In genomic region chr9:63981371-63981770, GRCm38 (mm10) we compare ENCODE assay signal across 16 mouse cellular contexts. TPM values are rescaled to one million over a fixed set of nuclear protein-coding genes. Genes with fewer than 3 reads are reported as not detected.
A peak's percentile ranks its signal among the peaks of the same experiment; 100 is the strongest.
DNase-seq lines count a peak whose midpoint lies in the region; ATAC-seq lines count a peak whose summit lies in the region.
"Had no signal": no experiment of that assay in that cellular context is flagged by ENCODE, and none has a peak within 500 bp of the region (broad histone marks: within the 10 kb centered on the region; RNA-seq: fewer than 3 reads in every experiment).

No protein-coding gene starts in this region.

- H3K9me3 ChIP-seq in heart, embryonic 15.5 days (replicated peaks): no peaks in the 10 kb centered on the region
- H3K9me3 ChIP-seq in midbrain, embryonic 10.5 days (replicated peaks): no peaks in the 10 kb centered on the region
- no peaks in the 10 kb centered on the region for H3K9me3 ChIP-seq in midbrain, embryonic 14.5 days (ENCODE audit: control insufficient read depth, low read length)
- H3K9me3 ChIP-seq in limb, embryonic 11.5 days (ENCODE audit: control insufficient read depth, low read length): no peaks in the 10 kb centered on the region
- H3K9me3 ChIP-seq: hindbrain, embryonic 13.5 days; megakaryocyte, embryonic 14.5 days had no signal

- no peak for ATAC-seq in heart, embryonic 15.5 days (replicated peaks; ENCODE audit: insufficient number of reproducible peaks, insufficient read depth, low FRiP score, low read depth)
- ATAC-seq in midbrain, embryonic 14.5 days (ENCODE audit: low FRiP score, low TSS enrichment): no peak
- ATAC-seq in limb, embryonic 11.5 days (ENCODE audit: insufficient number of reproducible peaks, low FRiP score, low TSS enrichment, low read depth): no peak
- ATAC-seq: activated CD4-positive, CD25-positive, alpha-beta regulatory T cell, adult 4 months had no signal

- H3K36me3 ChIP-seq in heart, embryonic 15.5 days: no peaks in the 10 kb centered on the region
- peaks cover 11% of the 10 kb centered on the region for H3K36me3 ChIP-seq in midbrain, embryonic 10.5 days
- H3K36me3 ChIP-seq in midbrain, embryonic 14.5 days (ENCODE audit: control insufficient read depth, insufficient read depth, low read length): no peaks in the 10 kb centered on the region
- peaks cover 3% of the 10 kb centered on the region; the same call in 1 of the 2 replicates for H3K36me3 ChIP-seq in limb, embryonic 11.5 days (ENCODE audit: control insufficient read depth, insufficient read depth, low read length)
- H3K36me3 ChIP-seq: hindbrain, embryonic 13.5 days had no signal

- WGBS in heart, embryonic 15.5 days: 74% methylated on average over 4 of the region's 4 CpGs
- WGBS in midbrain, embryonic 10.5 days: 81% methylated on average over 4 of the region's 4 CpGs
- 85% methylated on average over 4 of the region's 4 CpGs for WGBS in midbrain, embryonic 14.5 days
- 69% methylated on average over 4 of the region's 4 CpGs for WGBS in limb, embryonic 11.5 days

- no peak overlapping the region for H3K9ac ChIP-seq in heart, embryonic 15.5 days
- no peak overlapping the region for H3K9ac ChIP-seq in midbrain, embryonic 14.5 days (replicated peaks; ENCODE audit: low read length)
- H3K9ac ChIP-seq in limb, embryonic 11.5 days (ENCODE audit: low read length): no peak overlapping the region
- H3K9ac ChIP-seq: hindbrain, embryonic 13.5 days had no signal

- H3K4me1 ChIP-seq in heart, embryonic 15.5 days (replicated peaks): peaks cover 98% of the 10 kb centered on the region
- H3K4me1 ChIP-seq in midbrain, embryonic 10.5 days: peaks cover 64% of the 10 kb centered on the region
- H3K4me1 ChIP-seq in midbrain, embryonic 14.5 days (ENCODE audit: control insufficient read depth, insufficient read depth, low read length): peaks cover 12% of the 10 kb centered on the region
- peaks cover 71% of the 10 kb centered on the region for H3K4me1 ChIP-seq in limb, embryonic 11.5 days (ENCODE audit: control insufficient read depth, insufficient read depth, low read length)

- H3K27me3 ChIP-seq in heart, embryonic 15.5 days: no peaks in the 10 kb centered on the region
- H3K27me3 ChIP-seq in midbrain, embryonic 10.5 days (ENCODE audit: low read depth, poor library complexity, severe bottlenecking): 0 out of 2 replicates have a peak, but pooled peaks cover 4% of the 10 kb centered on the region
- H3K27me3 ChIP-seq in midbrain, embryonic 14.5 days (ENCODE audit: control insufficient read depth, insufficient read depth, low read length): no peaks in the 10 kb centered on the region
- H3K27me3 ChIP-seq in limb, embryonic 11.5 days (ENCODE audit: control insufficient read depth, insufficient read depth, low read length): no peaks in the 10 kb centered on the region

- no peak for DNase-seq in heart, adult 11 months
- no peak for DNase-seq in midbrain, embryonic 10.5 days (ENCODE audit: low spot score)
- no peak for DNase-seq in midbrain, embryonic 14.5 days
- no peak for DNase-seq in limb, embryonic 11.5 days (ENCODE audit: low spot score)
- no peak for DNase-seq in left cerebral cortex, adult 8-10 months (ENCODE audit: low spot score in 2 of 2)
- DNase-seq in adrenal gland, adult 18-20 months (ENCODE audit: low spot score in 2 of 2): no peak
- DNase-seq: cerebellum, adult 11-12 months; gastrocnemius, adult 2 months; kidney, adult 9 months; lung, adult 2 months; thymus, adult 18-20 months had no signal

- H3K27ac ChIP-seq in heart, embryonic 15.5 days: peak overlapping the region; percentile 81; the same call in 1 of the 2 replicates
- H3K27ac ChIP-seq in midbrain, embryonic 10.5 days (replicated peaks): 0 out of 2 replicates have a peak overlapping the region, but pooled peaks have one; percentile 42
- H3K27ac ChIP-seq in midbrain, embryonic 14.5 days (replicated peaks; ENCODE audit: low read depth, low read length): no peak overlapping the region
- peak overlapping the region; percentile 83 for H3K27ac ChIP-seq in limb, embryonic 11.5 days (replicated peaks; ENCODE audit: low read depth, low read length)
- H3K27ac ChIP-seq: gastrocnemius, adult 2 months; hindbrain, embryonic 13.5 days had no signal

- no peak overlapping the region for H3K4me3 ChIP-seq in heart, embryonic 15.5 days
- no peak overlapping the region for H3K4me3 ChIP-seq in midbrain, embryonic 10.5 days
- H3K4me3 ChIP-seq in midbrain, embryonic 14.5 days (replicated peaks; ENCODE audit: low read depth, low read length): no peak overlapping the region
- no peak overlapping the region for H3K4me3 ChIP-seq in limb, embryonic 11.5 days (ENCODE audit: low read depth, low read length)
- H3K4me3 ChIP-seq: gastrocnemius, adult 2 months; hindbrain, embryonic 13.5 days; megakaryocyte, embryonic 14.5 days had no signal

- no peak overlapping the region for H3K4me2 ChIP-seq in heart, embryonic 15.5 days
- H3K4me2 ChIP-seq in midbrain, embryonic 14.5 days (ENCODE audit: low read length): no peak overlapping the region
- H3K4me2 ChIP-seq in limb, embryonic 11.5 days (ENCODE audit: low read depth, severe bottlenecking): no peak overlapping the region; the same call in 1 of the 2 replicates
- H3K4me2 ChIP-seq: hindbrain, embryonic 13.5 days had no signal

RNA-seq across cellular contexts. Expression of gene Smad6, which starts 40.5 kb away (rescaled TPM):
- 16.4 and 19.8 TPM in 2 replicates for polyA plus RNA-seq in heart, embryonic 15.5 days (2015; fragmentation: Nextera tagmentation; extraction: Ambion mirVana)
- polyA plus RNA-seq in midbrain, embryonic 10.5 days (2016; fragmentation: Nextera tagmentation; extraction: Ambion mirVana): 3.8 and 4.4 TPM in 2 replicates
- polyA plus RNA-seq in midbrain, embryonic 14.5 days (2014; fragmentation: Nextera tagmentation; extraction: Ambion mirVana): 0.67 and 2.0 TPM in 2 replicates
- polyA plus RNA-seq in limb, embryonic 11.5 days (2014; fragmentation: Nextera tagmentation; extraction: Ambion mirVana): 10.1 and 12.3 TPM in 2 replicates
- 1 to 10 TPM; 1.9 to 2.8 (median 2.1) TPM for total RNA-seq in left cerebral cortex, adult 8-10 months (2022)
- total RNA-seq in adrenal gland, adult 18-20 months (2021): 1 to 10 TPM; 5.4 to 5.5 TPM
- total RNA-seq: neutrophil, adult 5-6 weeks had no signal
- polyA plus RNA-seq: activated CD4-positive, CD25-positive, alpha-beta regulatory T cell, adult 4 months had no signal
